Mouse (Mus musculus): ENCODE results near the gene Ubash3b.

The Ubash3b gene

DNA sequence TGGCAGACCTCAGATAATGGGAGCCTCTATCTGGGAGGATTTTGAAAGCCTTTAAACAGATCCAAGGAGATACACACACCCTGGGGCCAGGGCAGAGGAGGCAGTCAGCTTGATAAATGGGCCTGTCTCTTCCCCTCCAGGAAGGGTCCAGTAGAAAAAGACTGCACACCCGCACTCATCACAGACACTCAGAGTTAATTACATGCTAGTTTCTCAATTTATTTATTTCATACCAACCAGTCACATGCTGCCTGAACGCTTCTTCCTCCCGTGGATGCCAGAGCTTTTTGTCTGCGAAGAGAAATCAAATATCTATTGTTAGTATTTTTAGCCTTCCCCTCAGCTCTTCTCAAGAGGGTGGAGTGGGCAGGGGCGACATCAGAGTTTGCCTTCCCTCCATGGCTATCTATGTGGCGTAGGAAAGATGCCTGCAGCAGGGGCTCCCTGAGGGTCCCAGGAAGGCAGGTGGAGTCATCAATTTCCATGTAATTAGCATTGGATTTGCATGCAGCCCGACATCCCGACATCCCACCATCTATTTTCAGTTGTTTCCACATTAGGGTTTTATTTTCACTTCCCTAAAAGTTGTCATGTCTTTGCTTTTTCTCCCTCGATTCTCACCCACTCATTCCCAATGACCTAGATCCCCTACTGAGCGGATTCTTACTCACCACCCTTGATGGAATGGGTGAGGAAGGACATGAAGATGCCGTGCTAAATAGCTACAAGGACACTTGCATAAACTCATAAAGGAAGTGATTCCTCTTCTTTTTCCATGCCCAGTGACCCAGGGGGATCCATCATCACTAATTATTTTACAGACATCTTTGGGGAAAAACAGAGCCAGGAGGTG is 110.2 kb downstream of the Ubash3b start:
- no peak for DNase-seq (ENCODE audit: low spot score in 2 of 2)

- DNase-seq (ENCODE audit: low spot score in 2 of 2) = no peak
Observed at GRCm38 (mm10) chr9:41050331-41051079, 111.0 kb downstream of the Ubash3b start.

- no peak for DNase-seq (ENCODE audit: low spot score in 2 of 2)
Observed at GRCm38 (mm10) chr9:41049282-41049681, 112.2 kb downstream of the Ubash3b start.

GRCm38 (mm10) chr9:41048820-41049219 is 112.7 kb downstream of the Ubash3b start:
- DNase-seq (ENCODE audit: low spot score in 2 of 2) = no peak

DNA sequence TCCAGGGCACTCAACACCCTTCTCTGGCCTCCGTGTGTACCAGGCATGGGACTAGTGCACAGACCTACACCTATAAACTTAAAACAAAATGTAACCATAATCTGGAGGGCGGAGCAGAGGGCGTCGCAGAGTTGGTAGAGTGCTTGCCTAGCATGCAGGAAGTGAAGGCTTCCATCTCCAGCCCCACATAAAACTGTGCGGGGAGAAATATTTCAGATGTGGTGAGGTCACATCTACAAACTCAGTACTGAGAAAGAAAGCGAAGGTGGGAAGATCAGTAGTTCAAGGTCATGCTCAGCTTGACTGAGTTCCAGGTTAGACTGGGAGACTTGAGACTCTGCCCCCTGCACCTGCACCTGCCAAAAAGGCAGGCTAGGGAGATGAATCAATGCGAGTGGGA is 113.3 kb downstream of the Ubash3b start:
- DNase-seq (ENCODE audit: low spot score in 2 of 2) = no peak

DNA sequence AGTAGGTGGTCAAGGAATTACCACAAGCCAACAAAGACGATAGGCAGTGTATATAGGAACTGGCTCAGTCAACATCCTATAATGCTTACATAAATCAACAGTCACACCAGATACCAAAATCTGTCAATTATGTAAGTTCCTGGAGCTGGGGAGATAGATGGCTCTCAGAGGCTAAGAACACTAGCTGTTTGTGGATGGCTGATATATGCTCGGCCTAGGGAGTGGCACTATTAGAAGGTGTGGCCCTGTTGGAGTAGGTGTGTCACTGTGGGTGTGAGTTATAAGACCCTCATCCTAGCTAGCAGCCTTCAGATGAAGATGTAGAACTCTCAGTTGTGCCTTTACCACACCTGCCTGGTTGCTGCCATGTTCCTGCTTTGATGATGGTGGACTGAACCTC is 113.8 kb downstream of the Ubash3b start:
- no peak for DNase-seq (ENCODE audit: low spot score in 2 of 2)

- DNase-seq (ENCODE audit: low spot score in 2 of 2) = peak; percentile 95 to 96
Observed at GRCm38 (mm10) chr9:41044626-41045025, 116.9 kb downstream of the Ubash3b start.

DNA sequence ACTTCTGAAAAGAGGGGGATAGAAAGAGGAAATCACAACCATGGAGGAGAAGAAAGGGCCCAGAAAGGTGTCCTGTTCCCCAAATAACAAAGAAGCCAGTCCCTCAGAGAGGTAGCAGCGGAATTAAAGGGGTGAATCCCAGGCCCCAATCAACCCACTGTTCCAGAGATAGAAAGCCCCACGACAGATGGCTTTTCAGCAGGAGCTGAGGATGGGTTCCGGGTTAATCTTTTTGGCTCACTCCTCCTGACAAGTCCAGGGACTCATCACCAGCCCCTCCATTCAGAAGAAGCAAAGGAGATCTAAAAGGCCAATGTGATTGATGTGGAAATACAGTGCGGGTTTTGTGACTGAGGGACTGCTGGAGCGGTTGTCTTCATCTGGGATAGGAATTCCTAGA is 117.9 kb downstream of the Ubash3b start:
- DNase-seq (ENCODE audit: low spot score in 2 of 2) = no peak

DNA sequence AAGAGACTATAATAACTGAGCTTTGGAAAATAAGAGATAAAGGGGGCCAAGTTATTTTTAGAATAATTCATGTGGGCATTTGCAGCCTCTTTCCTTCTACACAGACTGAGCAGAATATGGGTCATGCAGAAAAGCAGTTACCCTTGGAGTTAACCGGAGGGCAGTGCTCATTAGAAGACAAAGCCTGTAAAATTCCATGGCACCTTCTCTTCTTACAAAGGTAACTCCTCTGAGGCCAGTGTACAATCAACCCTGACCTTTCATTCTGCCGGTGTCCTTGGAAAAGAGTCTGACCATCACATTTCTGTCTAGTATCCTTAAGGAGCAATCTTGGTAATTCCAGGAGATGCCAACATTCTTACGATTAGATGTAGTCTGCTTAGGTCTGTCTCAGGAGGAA is 120.1 kb downstream of the Ubash3b start:
- DNase-seq (ENCODE audit: low spot score in 2 of 2) = no peak

DNA sequence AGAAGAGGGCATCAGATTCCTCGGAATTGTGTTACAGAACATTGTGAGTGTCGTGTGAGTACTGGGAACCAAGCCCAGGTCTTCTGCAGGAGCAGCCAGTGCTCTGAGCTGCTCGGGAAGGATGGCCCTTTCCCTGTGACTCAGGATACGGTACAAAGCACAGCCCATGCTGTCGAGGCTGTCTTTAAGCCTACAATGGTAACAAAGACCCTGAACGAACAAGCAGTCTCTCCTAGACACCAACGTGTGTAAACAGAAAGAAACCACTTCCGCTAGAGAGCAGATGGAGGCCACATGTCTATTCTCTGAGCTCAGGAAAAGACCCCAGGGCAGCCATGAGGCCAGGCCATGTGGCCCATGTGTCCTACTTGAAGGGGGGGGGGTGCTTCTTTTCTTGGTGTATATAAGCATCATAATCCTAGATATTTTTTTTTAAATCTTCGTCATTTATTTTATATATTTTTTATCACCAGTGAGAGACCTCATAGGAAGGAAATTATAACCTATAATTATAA is 123.3 kb downstream of the Ubash3b start:
- no peak for DNase-seq (ENCODE audit: low spot score in 2 of 2)

- DNase-seq (ENCODE audit: low spot score in 2 of 2) = no peak
Observed at GRCm38 (mm10) chr9:41031590-41032489, 129.7 kb downstream of the Ubash3b start.

DNA sequence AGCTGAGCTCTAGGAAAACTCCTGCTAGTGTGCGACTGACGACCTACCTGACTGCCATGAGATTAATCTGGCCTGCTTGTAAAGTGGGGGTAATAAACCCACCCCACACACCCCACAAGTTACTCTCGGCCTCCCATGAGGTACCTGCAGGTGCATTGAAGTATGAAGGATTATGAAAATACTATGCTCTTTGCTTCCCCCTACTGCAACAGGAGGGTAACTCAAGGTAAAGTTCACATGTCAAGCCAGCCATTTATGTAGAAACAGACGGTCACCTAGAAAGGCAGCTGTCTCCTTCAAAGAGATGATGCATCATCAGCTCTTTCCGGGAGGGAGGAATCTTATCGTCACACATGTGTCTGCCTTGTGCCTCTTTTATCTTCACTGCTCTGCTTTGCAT is 131.7 kb downstream of the Ubash3b start:
- no peak for DNase-seq (ENCODE audit: low spot score in 2 of 2)

GRCm38 (mm10) chr9:41028470-41028869 is 133.0 kb downstream of the Ubash3b start:
- DNase-seq (ENCODE audit: low spot score in 2 of 2) = peak; percentile 65 to 72

DNA sequence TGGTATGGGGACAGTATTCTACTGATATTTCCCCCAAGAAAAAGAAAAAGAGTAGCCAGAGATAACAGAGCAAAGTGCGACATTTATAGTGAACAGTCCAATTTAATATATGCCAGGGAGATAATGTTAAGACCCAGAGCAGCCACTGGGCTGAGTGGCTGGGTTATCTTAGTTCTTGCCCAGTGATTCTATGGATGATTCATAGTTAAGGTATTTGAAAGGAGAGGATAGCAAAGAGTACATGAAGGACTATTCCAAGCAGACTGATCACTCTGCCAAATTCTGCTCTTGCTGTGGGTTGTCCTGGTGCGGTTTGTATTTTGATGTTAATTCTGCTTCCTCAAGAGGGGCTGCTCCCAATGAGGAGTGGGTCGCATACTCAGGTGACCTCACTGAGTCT is 139.8 kb downstream of the Ubash3b start:
- no peak for DNase-seq (ENCODE audit: low spot score in 2 of 2)

GRCm38 (mm10) chr9:41020486-41020885 is 141.0 kb downstream of the Ubash3b start:
- peak; percentile 25 to 26 for DNase-seq (ENCODE audit: low spot score in 2 of 2)

DNA sequence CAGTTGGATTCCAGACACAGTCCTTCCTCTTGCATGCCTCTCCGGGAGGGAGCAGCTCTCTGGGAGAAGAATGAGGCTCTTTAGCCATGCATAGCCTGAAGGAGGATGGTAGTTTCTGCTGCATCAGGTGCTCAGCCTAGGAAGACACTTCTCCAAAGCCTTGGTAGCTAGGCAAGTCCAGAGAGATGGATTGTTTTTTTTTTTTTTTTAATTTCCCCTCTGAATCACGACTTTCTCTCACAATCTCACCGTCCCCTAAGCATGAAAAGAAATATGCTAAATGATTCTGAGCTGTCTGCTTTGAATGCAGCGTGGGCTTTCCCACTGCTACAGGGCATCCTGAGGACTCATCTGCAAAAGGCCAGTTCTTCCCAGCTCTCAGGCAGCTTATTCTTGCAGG is 147.0 kb downstream of the Ubash3b start:
- no peak for DNase-seq (ENCODE audit: low spot score in 2 of 2)

- DNase-seq (ENCODE audit: low spot score in 2 of 2) = no peak
Observed at GRCm38 (mm10) chr9:41012456-41012855, 149.0 kb downstream of the Ubash3b start.

DNA sequence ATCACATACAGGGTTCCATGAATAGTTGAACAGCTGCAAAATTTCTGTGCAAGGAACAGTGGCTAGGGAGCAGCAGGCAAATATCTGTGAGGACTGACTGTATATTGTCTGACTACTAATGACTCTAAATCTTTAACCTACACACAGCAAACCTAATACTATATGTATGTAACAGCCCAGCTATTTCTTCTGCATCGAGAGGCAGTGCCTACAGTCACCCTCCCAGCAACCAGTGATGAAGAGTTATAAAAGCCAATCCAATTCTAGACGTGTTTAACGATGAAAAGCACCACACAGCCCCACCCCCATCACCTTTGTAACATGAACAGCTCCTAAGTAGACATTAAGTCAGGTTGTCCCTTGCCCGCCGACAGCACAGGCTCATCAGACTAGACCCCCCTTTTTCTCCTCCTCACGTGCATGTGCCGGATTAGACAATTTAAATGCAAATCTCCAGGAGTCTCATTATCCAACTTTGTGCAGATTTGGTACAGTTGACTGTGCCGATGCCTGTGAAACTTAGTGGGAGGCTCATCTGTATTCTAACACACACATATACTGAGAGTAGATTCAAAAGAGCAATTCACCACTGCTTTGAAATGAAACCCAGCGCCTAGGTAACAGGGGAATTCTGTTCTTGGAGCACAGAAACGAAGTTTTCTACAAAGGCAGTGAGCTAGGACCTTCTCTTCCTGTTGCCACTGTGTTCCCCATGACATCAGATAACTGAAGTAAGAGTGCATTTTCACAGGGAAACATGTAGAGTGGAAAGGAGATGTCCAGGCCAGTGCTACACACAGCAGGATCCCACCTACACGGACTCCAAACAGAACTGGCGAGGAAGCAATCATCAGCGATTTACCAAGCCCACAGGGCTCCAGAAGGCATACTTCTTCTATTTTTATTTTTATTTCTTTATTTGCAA is 149.7 kb downstream of the Ubash3b start:
- DNase-seq (ENCODE audit: low spot score in 2 of 2) = peak; percentile 37 to 50

DNA sequence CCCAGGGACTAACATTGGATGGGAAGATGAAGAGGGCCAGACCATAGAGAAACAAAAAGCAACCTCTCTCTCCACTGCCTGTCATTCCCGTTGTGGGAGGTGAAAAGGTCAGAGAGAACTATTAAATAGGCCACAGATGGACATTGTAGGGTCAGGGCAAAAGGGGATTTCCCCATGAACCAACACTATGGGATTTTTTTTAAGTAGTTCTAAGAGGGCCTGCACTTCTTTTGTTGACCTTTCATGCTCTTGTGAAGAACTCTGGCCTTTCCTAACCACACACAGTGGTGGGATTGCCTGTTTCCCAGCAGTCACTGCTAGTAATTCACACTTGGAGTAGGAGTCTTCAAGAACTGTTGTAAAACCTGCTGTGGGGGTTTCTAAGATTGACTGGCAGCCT is 153.7 kb downstream of the Ubash3b start:
- DNase-seq (ENCODE audit: low spot score in 2 of 2) = no peak

GRCm38 (mm10) chr9:41004415-41004814 is 157.1 kb downstream of the Ubash3b start, which contains the start of gene Crtam:
Crtam (minus strand) TSS chr9:41004628.
- DNase-seq (ENCODE audit: low spot score in 2 of 2) = no peak
